Mouse (Mus musculus) frontal cortex, postnatal 10 days (tissue): ENCODE data around the gene Slc25a30.
"Not testable (repeated sequence)": the region's sequence is repeated elsewhere in the genome, so short reads cannot be mapped to it uniquely, and the experiment has no call there.

Source experiments
- DNase-seq, 2 experiments: peaks; one replicate each; pipeline ENCODE4 v3.0.0; 2022; ENCODE audit warnings: low spot score in 2 of 2, mixed read lengths in 1 of 2

Gene Slc25a30

DNA sequence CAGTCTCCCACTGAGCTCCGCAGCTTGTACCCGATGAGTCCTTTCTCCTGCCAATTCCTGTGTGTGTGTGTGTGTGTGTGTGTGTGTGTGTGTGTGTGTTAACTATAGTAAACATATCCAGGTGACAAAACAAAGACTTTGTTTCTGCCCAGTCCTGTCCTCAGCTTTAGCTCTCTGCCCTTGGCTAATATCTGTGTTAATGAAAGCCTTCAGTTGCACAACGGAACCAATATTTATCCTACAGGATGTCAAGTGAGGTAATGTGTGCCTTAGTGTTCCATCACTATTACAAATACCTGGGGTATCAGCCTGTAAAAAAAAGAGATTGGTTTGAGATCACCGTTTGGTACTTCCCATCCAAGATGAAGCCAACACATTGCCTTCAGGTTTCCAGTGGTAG lies 6.3 kb upstream of the Slc25a30 start:
- DNase-seq, result no peak

DNA sequence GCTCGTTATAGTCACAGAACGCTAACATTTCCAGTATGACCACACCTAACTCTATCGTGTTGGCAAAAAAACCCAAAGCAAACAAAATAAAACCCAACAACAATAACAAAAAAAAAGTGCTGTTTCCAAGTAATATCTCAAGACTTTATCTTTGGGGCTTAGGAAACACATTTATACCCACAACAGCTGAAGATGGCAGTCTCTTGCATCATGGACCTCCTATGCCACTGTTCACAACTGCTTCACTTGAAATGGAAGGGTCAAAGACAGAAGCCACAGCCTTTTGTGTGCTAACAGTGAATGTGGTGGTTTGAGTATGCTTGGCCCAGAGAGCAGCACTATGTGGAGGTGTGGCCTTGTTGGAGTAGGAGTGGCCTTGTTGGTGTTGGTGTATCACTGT lies 4.5 kb upstream of the Slc25a30 start:
- no peak for DNase-seq

- DNase-seq, result no peak
Measured at GRCm38 (mm10) chr14:75790411-75790996, 3.7 kb upstream of the Slc25a30 start.

DNA sequence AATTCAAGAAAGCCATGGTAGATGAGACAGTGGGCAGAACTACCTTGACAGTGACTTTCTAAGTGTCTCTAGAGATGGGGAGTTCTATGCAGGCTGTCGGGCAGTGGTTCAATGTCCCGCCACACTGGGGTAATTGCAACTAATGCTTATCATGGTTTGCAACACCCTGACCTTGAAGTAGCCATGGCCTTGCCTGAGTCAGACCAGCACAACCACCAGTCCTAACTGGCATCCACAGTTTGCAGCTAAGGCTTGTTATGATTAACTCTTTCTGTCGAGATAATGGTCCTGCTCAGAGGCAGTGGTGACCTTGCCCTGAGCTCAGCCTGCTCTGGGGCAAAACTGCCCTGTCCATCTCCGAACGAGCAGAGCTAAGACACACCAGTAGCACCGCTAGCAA lies 2.5 kb upstream of the Slc25a30 start:
- DNase-seq, result no peak

DNA sequence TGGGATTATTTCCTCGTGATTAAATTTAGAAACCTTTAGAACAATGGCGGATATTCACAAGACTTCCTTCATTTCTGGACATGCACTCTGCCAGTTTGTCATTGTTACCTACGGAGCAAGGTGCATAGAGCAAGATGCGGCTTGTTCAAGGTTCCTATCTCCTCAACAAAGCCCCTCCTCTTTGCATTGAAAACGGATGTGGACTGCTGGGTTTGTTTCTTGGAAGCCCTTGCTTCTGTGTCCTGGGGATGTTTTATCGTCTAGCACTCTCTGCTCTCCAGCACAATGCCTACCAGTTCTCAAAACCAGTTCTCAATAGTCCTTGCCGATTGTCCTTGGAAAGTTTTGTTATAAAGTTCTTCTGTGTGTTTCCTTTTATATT lies 948 bp upstream of the Slc25a30 start:
- DNase-seq, result no peak

GRCm38 (mm10) chr14:75786424-75786867 lies 391 bp downstream of the Slc25a30 start:
- DNase-seq, result peak in 1 of 2 experiments; percentile 52

- no peak for DNase-seq
Measured at GRCm38 (mm10) chr14:75779913-75780312, 6.9 kb downstream of the Slc25a30 start.

DNA sequence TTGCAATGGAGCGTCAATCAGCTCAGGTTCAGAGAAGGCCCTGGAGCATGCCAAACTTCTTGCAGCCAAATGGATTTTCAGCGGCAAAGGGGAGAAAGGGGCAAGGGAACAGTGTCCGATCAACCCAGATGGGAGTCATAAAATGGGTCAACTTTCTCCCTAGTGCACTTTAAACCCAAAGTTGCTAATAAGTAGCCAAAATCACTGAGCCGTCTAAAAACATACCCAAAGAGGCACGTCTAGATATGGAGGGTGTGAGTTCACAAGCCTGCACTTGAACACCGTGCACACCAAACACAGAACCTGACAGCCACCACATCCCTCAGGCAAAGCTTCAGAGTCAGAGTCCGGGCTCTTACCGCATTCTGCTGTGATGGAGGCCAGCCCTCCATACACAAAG lies 10.2 kb downstream of the Slc25a30 start:
- no peak for DNase-seq

- no peak for DNase-seq
Measured at GRCm38 (mm10) chr14:75773431-75773830, 13.4 kb downstream of the Slc25a30 start.

DNA sequence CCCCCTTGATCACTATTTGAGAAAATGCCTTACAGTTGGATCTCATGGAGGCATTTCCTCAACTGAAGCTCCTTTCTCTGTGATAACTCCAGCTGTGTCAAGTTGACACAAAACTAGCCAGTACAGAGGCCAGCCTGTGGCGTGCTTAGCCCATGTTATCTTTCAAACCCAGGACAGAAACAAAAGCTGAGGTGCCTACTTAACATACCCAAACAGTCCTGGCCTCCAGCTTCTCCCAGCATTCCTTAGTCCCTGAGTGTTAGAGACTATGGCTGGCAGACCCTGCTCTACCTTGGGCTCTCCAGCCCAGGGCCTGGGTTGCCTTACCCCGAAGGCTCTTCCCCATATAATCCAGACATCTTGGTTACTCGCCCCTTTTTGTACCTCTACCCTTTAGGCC lies 14.4 kb downstream of the Slc25a30 start:
- not testable (repeated sequence) for DNase-seq

- DNase-seq, result no peak
Measured at GRCm38 (mm10) chr14:75771101-75771501, 15.7 kb downstream of the Slc25a30 start.

GRCm38 (mm10) chr14:75769334-75769733 lies 17.5 kb downstream of the Slc25a30 start:
- no peak for DNase-seq

DNA sequence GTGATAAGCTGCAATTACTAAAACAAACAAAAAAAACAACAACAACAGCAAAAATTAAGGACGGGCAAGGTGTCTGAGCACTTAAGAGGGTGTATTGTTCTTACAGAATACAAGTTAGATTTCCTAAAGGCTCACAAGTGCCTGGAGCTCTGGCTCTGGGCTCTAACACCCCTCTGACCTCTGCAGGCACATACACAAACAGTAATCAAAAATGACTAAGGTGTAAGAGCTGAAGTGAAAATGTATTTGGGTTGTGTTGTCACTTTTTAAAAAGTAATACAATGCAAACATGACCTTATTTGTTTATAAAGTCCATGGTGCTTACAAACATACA lies 18.6 kb downstream of the Slc25a30 start:
- no peak for DNase-seq

DNA sequence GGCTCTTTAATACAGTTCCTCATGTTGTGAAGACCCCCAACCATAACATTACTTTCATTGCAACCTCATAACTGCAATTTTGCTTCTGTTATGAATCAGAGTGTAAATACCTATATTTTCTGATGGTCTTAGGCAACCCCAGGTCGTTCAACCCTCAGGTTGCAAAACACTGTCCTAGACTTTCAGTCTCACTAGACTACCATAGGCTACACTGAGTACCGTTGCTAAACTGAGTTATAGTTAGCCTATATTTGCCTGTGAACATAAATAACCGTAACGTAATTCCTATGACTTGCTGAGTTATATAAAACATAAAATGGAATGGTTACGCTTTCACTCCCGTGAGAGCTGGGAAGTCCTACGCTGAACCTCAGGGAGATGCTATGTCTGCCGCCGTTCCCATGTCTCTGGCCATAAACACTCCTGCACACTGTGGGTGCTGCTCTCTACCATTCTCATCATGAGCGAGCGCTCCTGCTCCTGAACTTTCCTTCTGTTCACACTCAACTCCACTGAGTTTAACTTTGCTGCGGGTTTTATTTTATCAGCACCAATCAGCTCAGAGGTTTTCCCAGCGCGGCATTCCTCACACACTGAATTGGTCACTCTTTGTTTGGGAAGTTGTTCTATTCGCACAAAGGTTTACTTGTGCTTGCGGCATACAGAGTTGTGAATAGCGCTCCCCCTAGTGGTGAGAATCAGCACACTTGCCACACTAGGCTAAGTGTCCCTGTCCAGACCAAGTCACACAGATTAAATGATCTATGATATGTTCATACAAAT lies 19.2 kb downstream of the Slc25a30 start:
- DNase-seq, result peak in 1 of 2 experiments; percentile 66

GRCm38 (mm10) chr14:75761028-75761805 lies 25.6 kb downstream of the Slc25a30 start:
- no peak for DNase-seq

DNA sequence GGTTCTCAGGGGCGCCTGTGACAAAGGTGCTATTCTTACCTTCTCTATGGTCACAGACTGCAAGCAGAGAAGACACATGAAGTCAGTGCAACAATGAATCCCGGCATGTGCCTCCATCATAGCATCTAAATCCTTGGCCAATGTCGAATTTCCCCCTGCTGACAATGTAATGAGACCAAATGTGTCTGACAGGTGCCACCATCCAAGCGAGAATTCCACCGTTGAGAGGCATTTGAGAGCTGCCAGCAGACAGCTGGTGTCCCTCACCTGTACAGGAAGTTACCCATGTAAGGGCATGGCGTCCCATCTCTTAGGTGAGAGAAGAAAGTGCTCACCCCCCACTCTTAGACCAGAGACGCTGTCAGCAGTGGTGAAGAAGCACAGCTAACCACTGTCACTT lies 28.4 kb downstream of the Slc25a30 start:
- no peak for DNase-seq

DNA sequence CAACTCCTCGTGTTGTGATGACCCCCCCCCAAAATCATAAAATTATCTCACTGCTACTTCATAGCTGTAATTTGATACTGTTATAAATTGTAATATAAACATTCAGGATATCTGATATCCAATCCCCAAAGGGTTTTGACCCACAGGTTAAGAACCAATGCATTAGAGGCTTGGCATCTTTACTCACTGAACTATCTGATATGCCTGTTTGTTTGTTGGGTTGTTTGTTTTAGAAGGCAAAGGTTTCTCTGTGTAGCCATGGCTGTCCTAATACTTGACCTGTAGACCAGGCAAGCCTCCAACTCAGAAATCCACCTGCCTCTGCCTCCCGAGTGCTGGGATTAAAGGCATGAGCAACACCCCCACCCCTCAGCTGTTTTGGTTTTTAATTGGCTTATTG lies 29.0 kb downstream of the Slc25a30 start:
- no peak for DNase-seq

- DNase-seq, result no peak
Measured at GRCm38 (mm10) chr14:75756971-75757370, 29.9 kb downstream of the Slc25a30 start.

DNA sequence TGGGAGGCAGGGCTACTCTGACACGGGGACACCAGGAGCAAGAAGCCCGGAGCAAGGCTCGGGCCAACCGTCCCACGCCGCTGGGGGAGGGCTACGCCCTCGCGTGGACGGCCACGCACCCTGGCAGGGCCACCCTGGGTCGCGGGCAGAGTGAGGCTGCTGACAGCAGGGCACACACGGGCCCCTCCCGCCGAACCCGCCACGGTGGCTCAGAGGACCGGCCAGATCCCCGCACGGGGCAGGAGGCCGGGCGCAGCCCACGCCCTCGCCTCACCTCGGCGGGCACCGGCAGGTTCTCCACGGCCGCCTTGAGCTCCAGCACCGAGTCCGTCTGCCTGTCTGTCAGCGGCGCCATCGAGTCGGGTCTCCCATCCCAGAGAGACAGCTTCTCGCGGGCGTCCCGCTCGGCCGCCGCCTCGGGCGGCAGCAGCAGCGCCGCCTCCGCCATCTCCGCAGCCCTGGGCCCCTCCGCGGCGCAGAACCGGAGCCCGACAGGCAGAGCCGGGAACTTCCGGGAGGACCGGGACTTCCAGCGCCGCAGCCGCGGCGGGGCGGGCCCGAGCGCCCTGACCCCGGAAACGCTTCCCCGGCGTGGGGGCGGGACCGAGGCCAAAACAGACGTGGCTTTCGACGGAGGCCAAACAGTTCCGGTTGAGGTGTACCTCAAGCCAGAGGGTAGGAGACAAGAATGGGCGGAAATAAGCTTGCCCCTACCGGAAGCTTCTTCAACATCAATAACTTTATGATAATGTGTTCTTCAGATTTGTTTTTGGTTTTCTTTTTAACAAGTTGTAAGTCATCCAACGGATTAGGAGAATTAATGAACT lies 32.6 kb downstream of the Slc25a30 start, which contains the start of gene Cog3:
Gene Cog3, minus strand, starts transcription at position 527 of the 827 bp plus-strand sequence.
- peak; percentile 94 to 96 for DNase-seq

GRCm38 (mm10) chr14:75753206-75753605 lies 33.6 kb downstream of the Slc25a30 start:
- DNase-seq, result no peak

DNA sequence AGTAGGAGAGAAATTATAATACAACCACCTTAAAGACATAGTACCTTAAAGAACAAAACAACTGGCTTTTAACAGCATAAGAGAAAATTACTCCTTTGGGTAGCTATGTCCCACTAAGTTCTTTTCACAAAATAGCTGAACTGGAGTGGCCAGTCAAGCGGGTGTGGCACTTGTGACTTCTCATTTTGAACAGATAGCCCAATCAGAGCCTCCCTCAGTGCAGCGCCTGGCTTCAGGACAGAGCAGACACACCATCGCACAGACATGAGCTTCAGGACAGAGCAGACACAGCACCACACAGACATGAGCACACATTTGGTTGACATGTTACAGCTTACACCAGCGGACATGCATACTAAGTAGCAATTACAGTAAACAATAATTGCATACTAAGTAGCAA lies 35.8 kb downstream of the Slc25a30 start:
- no peak for DNase-seq

DNA sequence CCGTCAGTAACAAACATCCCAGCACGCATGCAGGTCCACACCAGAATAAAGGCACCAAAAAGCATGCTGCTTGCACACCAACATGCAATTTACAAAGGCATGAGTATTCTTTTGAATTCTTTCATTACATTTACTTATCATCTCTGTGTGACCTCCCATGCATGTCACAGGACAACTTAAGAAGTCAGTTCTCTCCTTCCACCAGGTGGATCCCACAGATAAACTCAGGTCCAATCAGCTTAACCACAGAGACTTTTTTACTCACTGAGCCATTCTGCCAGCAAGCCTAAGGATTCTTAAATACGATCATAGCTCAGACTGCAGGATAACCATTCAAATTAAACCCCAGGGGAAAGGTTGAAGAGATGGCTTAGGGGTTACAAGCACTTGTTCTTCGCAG lies 37.7 kb downstream of the Slc25a30 start:
- no peak for DNase-seq
